Mouse (Mus musculus): ENCODE data around the gene Astn1. TPM values are rescaled to one million over a fixed set of nuclear protein-coding genes. Genes with fewer than 3 reads are reported as not detected.

Astn1 gene
- polyA plus RNA-seq, 2 experiments = 3.1 TPM

GRCm38 (mm10) chr1:158605597-158605996, 243.5 kb downstream of the Astn1 start:
- Histone ChIP-seq H3K27me3 (ENCODE audit: control insufficient read depth, insufficient read depth, low read length) (no peaks in the 10 kb centered on the region), H3K4me1 (ENCODE audit: control insufficient read depth, insufficient read depth, low read length) (no peaks in the 10 kb centered on the region), H3K4me2 (replicated peaks; ENCODE audit: low read depth, low read length, severe bottlenecking) (no peak overlapping the region), H3K4me3 (replicated peaks; ENCODE audit: low read length) (no peak overlapping the region), H3K27ac (replicated peaks; ENCODE audit: low read depth, low read length) (no peak overlapping the region), H3K36me3 (ENCODE audit: control insufficient read depth, insufficient read depth, low read length) (no peaks in the 10 kb centered on the region), H3K9me3 (ENCODE audit: control insufficient read depth, low read length) (no peaks in the 10 kb centered on the region), H3K9ac (ENCODE audit: low read depth, low read length, severe bottlenecking) (no peak overlapping the region)
- TF ChIP-seq POLR2A (IDR thresholded peaks at IDR 0.05; ENCODE audit: borderline replicate concordance, extremely low read depth, insufficient read depth, insufficient read length) = no peak
- no peak for ATAC-seq (ENCODE audit: low FRiP score, low read depth)
- DNase-seq (ENCODE audit: low spot score) = no peak
- 90% methylated on average over 4 of the region's 4 CpGs for WGBS

- ATAC-seq (ENCODE audit: low FRiP score, low read depth) = no peak
- no peaks in the 10 kb centered on the region for H3K36me3 ChIP-seq (ENCODE audit: control insufficient read depth, insufficient read depth, low read length)
- H3K9ac ChIP-seq (ENCODE audit: low read depth, low read length, severe bottlenecking) = no peak overlapping the region
- H3K27ac ChIP-seq (replicated peaks; ENCODE audit: low read depth, low read length) = no peak overlapping the region
- 79% methylated on average over 10 of the region's 10 CpGs for WGBS
- H3K4me1 ChIP-seq (ENCODE audit: control insufficient read depth, insufficient read depth, low read length) = no peaks in the 10 kb centered on the region
- no peak overlapping the region for H3K4me2 ChIP-seq (replicated peaks; ENCODE audit: low read depth, low read length, severe bottlenecking)
- H3K27me3 ChIP-seq (ENCODE audit: control insufficient read depth, insufficient read depth, low read length) = no peaks in the 10 kb centered on the region
- no peak overlapping the region for H3K4me3 ChIP-seq (replicated peaks; ENCODE audit: low read length)
- no peak for DNase-seq (ENCODE audit: low spot score)
- H3K9me3 ChIP-seq (ENCODE audit: control insufficient read depth, low read length) = no peaks in the 10 kb centered on the region
- no peak for TF ChIP-seq POLR2A (IDR thresholded peaks at IDR 0.05; ENCODE audit: borderline replicate concordance, extremely low read depth, insufficient read depth, insufficient read length)
Observed at GRCm38 (mm10) chr1:158606324-158606723, 244.3 kb downstream of the Astn1 start.

GRCm38 (mm10) chr1:158607201-158607600, 245.1 kb downstream of the Astn1 start:
- H3K4me1 ChIP-seq (ENCODE audit: control insufficient read depth, insufficient read depth, low read length) = no peaks in the 10 kb centered on the region
- no peak overlapping the region for H3K4me2 ChIP-seq (replicated peaks; ENCODE audit: low read depth, low read length, severe bottlenecking)
- H3K27me3 ChIP-seq (ENCODE audit: control insufficient read depth, insufficient read depth, low read length) = no peaks in the 10 kb centered on the region
- H3K27ac ChIP-seq (replicated peaks; ENCODE audit: low read depth, low read length) = no peak overlapping the region
- WGBS = 76% methylated on average over 1 of the region's 1 CpGs
- no peak overlapping the region for H3K4me3 ChIP-seq (replicated peaks; ENCODE audit: low read length)
- H3K36me3 ChIP-seq (ENCODE audit: control insufficient read depth, insufficient read depth, low read length) = no peaks in the 10 kb centered on the region
- DNase-seq (ENCODE audit: low spot score) = no peak
- TF ChIP-seq POLR2A (IDR thresholded peaks at IDR 0.05; ENCODE audit: borderline replicate concordance, extremely low read depth, insufficient read depth, insufficient read length) = no peak
- no peak overlapping the region for H3K9ac ChIP-seq (ENCODE audit: low read depth, low read length, severe bottlenecking)
- ATAC-seq (ENCODE audit: low FRiP score, low read depth) = no peak
- H3K9me3 ChIP-seq (ENCODE audit: control insufficient read depth, low read length) = no peaks in the 10 kb centered on the region

- no peak overlapping the region for H3K4me2 ChIP-seq (replicated peaks; ENCODE audit: low read depth, low read length, severe bottlenecking)
- TF ChIP-seq POLR2A (IDR thresholded peaks at IDR 0.05; ENCODE audit: borderline replicate concordance, extremely low read depth, insufficient read depth, insufficient read length) = no peak
- no peak for DNase-seq (ENCODE audit: low spot score)
Observed at GRCm38 (mm10) chr1:158615202-158615601, 253.1 kb downstream of the Astn1 start.

GRCm38 (mm10) chr1:158617943-158618342, 255.9 kb downstream of the Astn1 start:
- Histone ChIP-seq H3K9me3 (ENCODE audit: control insufficient read depth, low read length) (no peaks in the 10 kb centered on the region), H3K36me3 (ENCODE audit: control insufficient read depth, insufficient read depth, low read length) (no peaks in the 10 kb centered on the region), H3K4me3 (replicated peaks; ENCODE audit: low read length) (no peak overlapping the region), H3K9ac (ENCODE audit: low read depth, low read length, severe bottlenecking) (no peak overlapping the region), H3K27me3 (ENCODE audit: control insufficient read depth, insufficient read depth, low read length) (no peaks in the 10 kb centered on the region), H3K27ac (replicated peaks; ENCODE audit: low read depth, low read length) (no peak overlapping the region), H3K4me2 (replicated peaks; ENCODE audit: low read depth, low read length, severe bottlenecking) (no peak overlapping the region), H3K4me1 (ENCODE audit: control insufficient read depth, insufficient read depth, low read length) (no peaks in the 10 kb centered on the region)
- TF ChIP-seq POLR2A (IDR thresholded peaks at IDR 0.05; ENCODE audit: borderline replicate concordance, extremely low read depth, insufficient read depth, insufficient read length) = no peak
- 72% methylated on average over 4 of the region's 4 CpGs for WGBS
- ATAC-seq (ENCODE audit: low FRiP score, low read depth) (no peak), DNase-seq (ENCODE audit: low spot score) (no peak)

More at GRCm38 (mm10) chr1:158615202-158615601, 253.1 kb downstream of the Astn1 start:
- no peak for ATAC-seq (ENCODE audit: low FRiP score, low read depth)
- no peaks in the 10 kb centered on the region for H3K36me3 ChIP-seq (ENCODE audit: control insufficient read depth, insufficient read depth, low read length)
- no peaks in the 10 kb centered on the region for H3K4me1 ChIP-seq (ENCODE audit: control insufficient read depth, insufficient read depth, low read length)
- no peak overlapping the region for H3K9ac ChIP-seq (ENCODE audit: low read depth, low read length, severe bottlenecking)
- 86% methylated on average over 1 of the region's 1 CpGs for WGBS
- no peak overlapping the region for H3K4me3 ChIP-seq (replicated peaks; ENCODE audit: low read length)
- H3K27ac ChIP-seq (replicated peaks; ENCODE audit: low read depth, low read length) = no peak overlapping the region
- H3K27me3 ChIP-seq (ENCODE audit: control insufficient read depth, insufficient read depth, low read length) = no peaks in the 10 kb centered on the region
- H3K9me3 ChIP-seq (ENCODE audit: control insufficient read depth, low read length) = no peaks in the 10 kb centered on the region

GRCm38 (mm10) chr1:158632935-158633334, 270.9 kb downstream of the Astn1 start:
- no peak for DNase-seq (ENCODE audit: low spot score)
- ATAC-seq (ENCODE audit: low FRiP score, low read depth) = no peak
- Histone ChIP-seq H3K27ac (replicated peaks; ENCODE audit: low read depth, low read length) (no peak overlapping the region), H3K36me3 (ENCODE audit: control insufficient read depth, insufficient read depth, low read length) (no peaks in the 10 kb centered on the region), H3K9ac (ENCODE audit: low read depth, low read length, severe bottlenecking) (no peak overlapping the region), H3K9me3 (ENCODE audit: control insufficient read depth, low read length) (no peaks in the 10 kb centered on the region), H3K4me3 (replicated peaks; ENCODE audit: low read length) (no peak overlapping the region), H3K27me3 (ENCODE audit: control insufficient read depth, insufficient read depth, low read length) (no peaks in the 10 kb centered on the region), H3K4me1 (ENCODE audit: control insufficient read depth, insufficient read depth, low read length) (no peaks in the 10 kb centered on the region), H3K4me2 (replicated peaks; ENCODE audit: low read depth, low read length, severe bottlenecking) (no peak overlapping the region)
- 79% methylated on average over 4 of the region's 4 CpGs for WGBS
- no peak for TF ChIP-seq POLR2A (IDR thresholded peaks at IDR 0.05; ENCODE audit: borderline replicate concordance, extremely low read depth, insufficient read depth, insufficient read length)

All from limb, embryonic 14.5 days (tissue).